Mouse (Mus musculus) adrenal gland, adult 8-10 months (tissue): ENCODE results near the gene Tuft1. TPM values are rescaled to one million over a fixed set of nuclear protein-coding genes. Genes with fewer than 3 reads are reported as not detected.
"Not testable (repeated sequence)": the region's sequence is repeated elsewhere in the genome, so short reads cannot be mapped to it uniquely, and the experiment has no call there.

Experiments
- DNase-seq: peaks from one replicate; pipeline ENCODE4 v3.0.0; 2022
- total RNA-seq, 4 experiments: library from RNA; stranded (reverse); gene quantifications; 2 replicates each; pipeline ENCODE4 v1.2.4; 2022

The Tuft1 gene
- total RNA-seq = 10 to 100 TPM; 14.5 to 18.2 (median 16.9) TPM

DNA sequence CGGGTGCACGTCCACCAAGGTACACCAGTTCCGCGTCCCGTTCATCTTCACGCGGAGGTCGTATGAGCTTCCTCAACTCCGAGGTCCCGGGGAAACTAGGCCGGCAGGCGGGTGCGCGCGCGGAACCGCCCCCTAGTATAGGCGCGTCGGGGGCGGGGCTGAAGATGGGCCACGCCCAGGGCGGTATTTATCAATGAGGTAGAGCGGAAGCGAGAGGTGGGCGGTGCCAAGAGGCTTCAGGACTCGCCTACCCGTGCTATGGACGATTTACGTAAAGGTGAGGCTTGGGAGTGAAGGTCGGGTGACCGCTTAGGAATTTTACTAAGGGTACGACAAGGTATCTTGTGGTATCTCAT, at the start of gene Tuft1:
TSS of gene Tuft1 (minus strand) at position 133 of the 356 bp plus-strand sequence.
- DNase-seq = peak; percentile 78

DNA sequence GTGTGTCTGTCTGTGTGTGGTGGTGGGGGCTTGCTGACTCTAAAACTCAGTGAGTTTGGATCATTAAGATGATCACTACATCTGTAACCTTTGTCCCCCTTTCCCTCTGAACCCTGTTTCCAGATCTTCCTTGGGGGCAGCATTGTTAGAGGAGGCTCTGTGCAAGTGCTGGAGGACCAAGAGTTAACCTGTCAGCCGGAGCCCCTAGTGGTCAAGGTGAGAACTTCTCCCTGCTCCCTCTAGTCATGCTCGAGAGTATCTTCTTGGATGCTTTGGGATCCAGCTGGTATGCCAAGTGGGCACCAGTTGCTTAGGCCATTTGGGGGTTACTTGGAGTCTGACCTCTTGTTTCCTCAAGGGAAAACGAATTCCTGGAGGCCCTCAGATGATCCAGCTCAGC, 44.7 kb upstream of the Tuft1 start:
- not testable (repeated sequence) for DNase-seq

DNA sequence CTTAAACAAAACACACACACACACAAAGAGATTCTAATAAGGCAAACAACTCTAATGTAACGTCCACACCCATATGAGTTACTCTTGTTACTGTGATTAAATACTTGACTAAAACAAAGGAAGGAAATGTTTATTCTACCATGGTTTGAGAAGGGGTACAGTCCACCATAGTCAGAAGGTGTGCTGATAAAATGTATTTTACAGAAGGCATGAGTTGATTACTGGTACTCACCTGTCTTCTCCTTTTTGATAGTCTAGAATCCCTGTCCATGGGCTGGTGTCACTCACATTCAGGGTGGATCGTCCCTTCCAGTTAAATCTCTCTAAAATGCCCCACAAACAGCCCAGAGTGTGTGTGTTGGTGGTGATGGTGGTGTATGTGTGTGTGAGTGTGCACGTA, 44.2 kb upstream of the Tuft1 start:
- DNase-seq = no peak

DNA sequence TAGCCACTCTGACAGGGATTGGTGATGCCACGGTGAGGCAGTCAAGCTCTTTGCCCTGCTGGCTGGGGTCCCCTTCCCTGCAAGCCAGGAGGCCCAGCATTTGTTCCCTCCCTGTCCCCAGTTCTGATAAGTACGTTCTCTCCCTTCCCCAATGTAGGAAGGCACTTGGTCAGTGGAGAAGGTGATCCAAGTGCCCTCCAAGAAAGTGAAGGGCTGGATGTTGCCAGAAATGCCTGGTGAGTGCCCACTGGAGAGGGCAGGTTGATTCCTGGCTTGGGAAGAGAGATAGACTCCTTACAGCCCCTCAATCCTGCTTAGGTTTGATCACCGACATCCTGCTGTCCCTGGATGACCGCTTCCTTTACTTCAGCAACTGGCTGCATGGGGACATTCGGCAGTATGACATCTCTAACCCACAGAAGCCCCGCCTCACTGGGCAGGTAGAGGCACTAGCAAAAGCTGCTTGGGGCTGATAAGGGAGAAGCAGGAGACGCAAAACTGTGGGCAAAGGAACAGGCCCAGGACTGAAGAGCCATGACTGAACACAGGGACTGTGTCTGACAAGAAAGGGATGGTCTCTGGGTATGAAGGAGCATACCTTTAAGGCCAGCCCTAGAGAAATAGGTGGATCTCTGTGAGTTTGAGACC, 43.6 kb upstream of the Tuft1 start:
- DNase-seq = not testable (repeated sequence)

DNA sequence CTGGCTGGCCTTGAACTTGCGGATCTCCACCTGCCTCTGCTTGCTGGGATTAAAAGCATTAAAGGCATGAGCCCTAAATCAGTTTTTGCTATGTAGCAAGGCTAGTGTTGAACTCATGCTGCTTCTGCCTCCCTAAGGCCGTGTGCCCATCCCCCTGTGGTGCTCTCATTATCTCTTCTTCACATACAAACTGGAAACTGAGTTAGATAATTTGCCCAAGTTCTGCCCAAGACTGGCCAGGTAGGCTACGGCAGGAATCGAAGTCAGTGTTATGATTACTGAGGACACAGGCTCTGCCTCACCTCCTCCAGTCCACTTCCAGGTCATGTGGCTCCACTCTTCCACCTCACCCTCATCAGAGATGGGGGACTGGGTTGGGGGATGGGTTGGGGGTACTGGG, 37.6 kb upstream of the Tuft1 start:
- DNase-seq = not testable (repeated sequence)

DNA sequence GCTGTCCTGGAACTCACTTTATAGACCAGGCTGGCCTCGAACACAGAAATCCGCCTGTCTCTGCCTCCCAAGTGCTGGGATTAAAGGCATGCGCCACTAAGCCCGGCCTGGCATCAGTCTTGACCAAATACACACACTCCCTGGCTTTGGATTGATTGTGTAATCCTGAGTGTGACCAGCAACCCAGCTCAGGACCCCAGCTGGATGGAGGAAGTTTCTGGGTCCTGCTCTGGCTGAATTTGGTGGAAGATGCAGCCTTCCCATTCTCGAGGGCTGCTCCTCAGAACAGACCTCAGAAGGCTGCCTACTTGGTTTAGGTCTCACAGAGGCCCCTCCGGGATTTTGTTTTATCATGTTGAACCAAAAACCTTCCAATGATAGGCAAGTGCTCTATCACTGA, 36.9 kb upstream of the Tuft1 start:
- not testable (repeated sequence) for DNase-seq

DNA sequence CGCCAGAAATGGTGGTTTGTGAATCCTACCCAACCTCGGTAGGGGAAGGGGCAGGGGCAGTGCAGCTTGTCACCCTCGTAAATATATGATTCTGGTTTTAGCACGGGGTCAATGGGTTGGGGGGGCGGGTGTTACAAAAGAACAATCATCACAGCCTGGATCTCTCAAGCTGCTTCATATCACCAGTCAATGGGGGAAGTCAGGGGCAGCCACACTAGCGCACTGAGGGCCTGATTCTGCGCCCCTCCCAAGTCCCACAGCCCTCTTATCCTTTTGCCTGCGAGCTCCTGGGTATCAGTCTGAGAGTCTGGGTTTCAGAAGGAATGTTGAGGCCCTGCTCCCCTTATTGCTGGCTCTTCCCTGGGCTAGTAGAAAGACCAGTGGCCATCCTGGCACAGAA, 35.2 kb upstream of the Tuft1 start:
- not testable (repeated sequence) for DNase-seq

DNA sequence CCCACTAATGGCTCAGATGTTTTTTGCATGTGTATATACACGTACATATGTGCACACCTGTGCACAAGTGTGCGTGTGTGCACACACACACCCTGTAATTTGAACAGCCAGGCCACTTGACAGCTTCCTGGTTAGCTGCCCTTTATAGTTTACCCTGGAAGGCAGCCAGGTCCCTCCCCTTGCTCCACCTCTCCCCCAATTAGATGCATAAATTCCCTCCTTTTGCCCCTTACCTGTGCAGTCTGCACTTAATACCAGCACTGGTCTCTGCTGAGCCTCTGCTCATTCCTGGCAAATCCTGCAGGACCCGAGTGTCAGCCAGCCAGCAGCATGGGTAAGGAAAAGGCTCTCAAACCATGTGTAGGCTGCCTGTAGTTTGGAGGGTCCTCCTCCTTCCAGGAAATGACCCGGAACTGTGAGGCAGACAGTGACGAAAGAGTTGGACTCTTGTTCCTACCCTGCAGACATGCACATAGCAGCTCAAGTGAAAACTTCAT, 34.7 kb upstream of the Tuft1 start, which contains the start of gene Selenbp2:
TSS of gene Selenbp2 (plus strand) at position 228 of the 497 bp plus-strand sequence.
- no peak for DNase-seq

DNA sequence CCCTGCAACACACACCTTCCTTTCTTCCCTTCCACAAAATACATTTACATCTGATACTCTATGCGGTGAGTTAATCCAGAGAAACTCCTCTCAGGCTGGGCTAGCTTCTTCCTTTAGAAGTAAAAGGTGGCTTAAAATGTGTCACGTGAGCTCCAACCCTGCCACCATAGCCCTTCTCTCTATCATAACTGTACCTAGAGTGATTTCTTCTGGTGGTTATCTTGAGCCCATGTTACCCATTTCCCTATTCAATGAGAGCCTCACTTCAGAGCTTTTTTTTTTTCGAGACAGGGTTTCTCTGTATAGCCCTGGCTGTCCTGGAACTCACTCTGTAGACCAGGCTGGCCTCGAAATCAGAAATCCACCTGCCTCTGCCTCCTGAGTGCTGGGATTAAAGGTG, 33.0 kb upstream of the Tuft1 start:
- not testable (repeated sequence) for DNase-seq

DNA sequence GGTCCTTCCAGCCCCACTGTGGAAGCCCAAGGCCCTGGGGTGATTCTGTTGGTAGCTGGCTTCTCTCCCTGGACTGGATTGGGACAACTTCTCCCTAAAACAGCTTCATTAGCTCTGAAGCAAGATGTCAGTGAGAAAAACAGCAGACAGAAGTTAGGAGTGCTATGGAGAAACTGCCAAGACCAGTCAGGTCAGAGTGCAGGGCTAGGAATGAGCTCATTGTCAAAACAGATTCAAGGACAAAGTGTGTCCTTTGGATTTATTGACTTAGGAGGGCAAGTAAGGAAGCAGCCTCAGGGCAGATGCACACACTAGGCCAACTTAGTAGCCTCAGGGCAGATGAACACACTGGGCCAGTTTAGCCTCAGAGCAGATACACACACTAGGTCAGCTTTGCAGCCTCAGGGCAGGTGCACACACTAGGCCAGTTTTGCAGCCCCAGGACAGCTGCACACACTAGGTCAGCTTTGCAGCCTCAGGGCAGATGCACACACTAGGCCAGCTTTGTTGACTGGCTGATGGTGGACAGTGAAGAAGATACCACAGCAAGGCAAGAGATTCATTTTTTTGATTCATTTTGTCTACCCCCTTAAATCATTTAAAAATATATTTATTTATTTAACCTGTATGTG, 32.1 kb upstream of the Tuft1 start:
- peak; percentile 15 for DNase-seq

DNA sequence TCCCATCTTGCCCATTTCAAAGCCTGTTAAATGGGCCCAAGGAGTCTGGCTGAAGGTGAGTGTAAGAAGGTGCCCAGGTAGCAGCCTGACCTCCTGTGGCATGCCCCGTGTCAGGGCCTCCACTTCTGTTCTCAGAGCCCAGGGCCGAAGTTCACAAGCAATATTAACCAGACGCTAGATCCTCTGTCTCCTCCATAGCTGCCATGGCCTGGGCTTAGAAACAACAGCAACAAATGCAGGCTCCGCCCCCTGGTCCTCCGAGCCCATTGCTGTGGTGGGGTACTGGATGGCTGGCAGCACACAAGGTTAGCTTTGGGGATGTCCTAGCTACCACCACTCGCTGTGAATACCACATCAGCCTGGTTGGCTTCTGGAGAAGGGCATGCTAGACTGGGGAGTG, 31.5 kb upstream of the Tuft1 start:
- not testable (repeated sequence) for DNase-seq

DNA sequence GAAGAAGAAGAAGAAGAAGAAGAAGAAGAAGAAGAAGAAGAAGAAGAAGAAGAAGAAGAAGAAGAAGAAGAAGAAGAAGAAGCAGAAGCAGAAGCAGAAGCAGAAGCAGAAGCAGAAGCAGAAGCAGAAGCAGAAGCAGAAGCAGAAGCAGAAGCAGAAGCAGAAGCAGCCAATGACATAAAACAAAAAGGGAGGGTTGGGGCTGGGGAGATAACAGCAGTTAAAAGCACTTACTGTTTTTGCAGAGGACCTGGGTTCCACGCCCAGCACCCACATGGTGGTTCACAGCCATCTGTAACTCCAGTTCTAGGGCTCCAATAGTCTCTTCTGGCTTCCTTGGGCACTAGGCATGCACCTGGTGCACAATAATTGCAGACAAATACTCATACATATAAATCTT, 30.5 kb upstream of the Tuft1 start:
- not testable (repeated sequence) for DNase-seq

DNA sequence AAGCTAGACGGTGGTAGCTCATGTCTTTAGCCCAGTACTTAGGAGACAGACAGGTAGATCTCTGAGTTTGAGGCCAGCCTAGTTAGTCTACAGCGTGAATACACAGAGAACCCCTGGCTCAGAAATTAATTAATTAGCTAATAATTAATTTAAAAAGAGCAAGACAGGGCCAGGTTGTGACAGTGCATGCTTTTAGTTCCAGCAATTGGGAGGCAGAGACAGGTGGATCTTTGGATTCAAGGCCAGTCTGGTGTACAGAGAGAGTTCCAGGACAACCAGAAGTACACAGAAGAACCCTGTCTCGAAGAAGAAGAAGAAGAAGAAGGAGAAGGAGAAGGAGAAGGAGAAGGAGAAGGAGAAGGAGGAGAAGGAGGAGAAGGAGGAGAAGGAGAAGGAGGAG, 30.0 kb upstream of the Tuft1 start:
- not testable (repeated sequence) for DNase-seq

DNA sequence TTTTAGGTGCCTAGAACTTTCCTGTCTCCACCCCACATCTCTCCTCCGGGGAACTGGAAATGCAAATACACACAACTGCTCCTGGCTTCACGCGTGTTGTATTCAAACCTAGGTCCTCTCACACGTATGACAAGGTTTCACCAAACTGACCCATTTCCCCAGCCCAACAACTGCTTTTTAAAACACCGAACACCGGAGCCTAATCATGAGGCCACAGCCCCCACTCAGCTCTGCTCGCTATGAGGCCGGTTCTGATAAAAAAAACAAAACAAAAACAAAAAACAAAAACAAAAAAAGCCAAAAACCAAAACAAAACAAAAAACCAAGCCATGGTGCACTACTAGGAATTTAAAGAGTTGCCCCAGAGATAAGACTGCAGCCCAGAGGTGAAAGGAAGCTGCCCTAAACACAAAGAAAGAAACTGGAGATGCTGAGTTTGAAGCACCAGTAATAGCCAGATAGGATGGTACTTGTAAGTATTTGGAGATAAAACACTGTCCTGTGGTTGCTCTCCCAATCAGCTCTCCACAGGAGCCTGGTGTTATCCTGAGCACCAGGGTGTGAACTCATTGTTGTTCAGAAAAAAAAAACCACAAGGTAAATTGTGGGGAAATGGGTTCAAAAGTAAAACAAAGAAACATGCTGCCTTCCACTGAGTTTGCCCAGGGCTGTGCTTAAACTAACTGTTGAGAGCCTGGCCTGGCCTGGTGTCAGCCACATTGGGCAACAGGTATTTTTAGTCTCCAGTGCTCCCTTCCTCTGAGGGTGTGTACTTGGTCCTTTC, 27.5 kb upstream of the Tuft1 start:
- not testable (repeated sequence) for DNase-seq

DNA sequence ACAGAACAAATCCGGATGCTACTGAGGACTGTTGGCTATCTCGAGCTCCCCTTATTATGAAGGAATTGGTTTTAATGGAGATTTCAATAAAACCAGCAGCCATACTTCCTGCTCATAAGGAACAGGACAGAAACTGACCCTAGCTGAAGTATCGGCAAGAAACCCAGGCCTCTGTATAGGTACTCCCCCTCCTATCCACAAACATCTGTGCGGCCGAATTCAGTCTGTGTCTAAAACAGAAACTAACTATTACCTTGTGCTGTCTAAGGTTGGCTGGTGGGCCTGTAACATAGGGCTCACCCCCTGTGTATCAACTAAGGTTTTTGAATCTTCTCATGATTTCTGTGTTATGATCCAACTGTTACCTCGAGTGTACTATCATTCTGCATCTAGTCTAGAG, 25.0 kb upstream of the Tuft1 start:
- DNase-seq = no peak

DNA sequence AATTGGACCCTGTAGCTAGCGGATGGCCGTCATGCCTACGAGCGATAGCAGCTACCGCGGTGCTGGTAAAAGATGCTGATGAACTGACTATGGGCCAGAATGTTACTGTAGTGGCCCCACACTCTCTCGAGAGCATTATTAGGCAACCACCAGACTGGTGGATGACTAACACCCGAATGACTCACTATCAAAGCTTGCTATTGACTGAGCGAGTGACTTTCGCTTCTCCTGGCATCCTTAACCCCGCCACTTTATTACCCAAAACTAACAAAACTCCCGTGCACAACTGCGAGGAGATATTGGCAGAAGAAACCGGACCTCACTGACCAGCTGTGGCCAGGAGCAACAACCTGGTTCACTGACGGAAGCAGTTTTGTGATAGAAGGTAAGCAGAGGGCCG, 22.1 kb upstream of the Tuft1 start:
- peak; percentile 26 for DNase-seq

DNA sequence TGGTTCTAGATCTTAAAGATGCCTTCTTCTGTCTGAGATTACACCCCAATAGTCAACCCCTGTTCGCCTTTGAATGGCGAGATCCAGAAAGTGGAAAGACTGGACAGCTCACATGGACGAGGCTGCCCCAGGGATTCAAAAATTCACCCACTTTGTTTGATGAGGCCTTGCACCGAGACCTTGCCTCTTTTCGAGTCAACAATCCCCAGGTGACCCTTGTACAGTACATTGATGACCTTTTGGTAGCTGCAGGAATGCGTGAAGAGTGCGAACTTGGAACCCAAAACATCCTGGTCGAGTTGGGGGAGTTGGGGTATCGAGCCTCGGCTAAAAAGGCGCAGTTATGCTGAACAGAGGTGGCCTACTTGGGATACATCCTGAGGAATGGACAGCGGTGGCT, 21.4 kb upstream of the Tuft1 start:
- DNase-seq = not testable (repeated sequence)

DNA sequence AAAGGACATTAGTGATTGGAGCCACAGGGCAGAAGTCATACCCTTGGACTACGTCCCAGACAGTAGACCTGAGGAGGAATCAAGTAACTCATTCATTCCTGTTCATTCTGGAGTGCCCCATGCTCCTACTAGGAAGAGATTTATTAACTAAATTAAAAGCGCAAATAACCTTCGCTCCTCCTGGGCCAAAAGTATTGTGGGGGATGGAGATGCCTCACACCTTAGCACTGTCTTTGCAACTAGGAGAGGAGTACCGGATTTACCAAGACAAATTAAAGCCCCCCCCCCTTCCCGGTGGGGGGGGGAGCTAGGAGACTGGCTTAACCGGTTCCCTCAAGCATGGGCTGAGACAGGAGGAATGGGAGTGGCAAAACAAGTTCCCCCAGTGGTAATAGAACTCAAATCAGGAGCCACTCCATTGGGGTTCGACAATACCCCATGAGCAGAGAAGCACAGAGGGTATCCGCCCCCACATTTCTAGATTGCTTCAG, 20.7 kb upstream of the Tuft1 start:
- no peak for DNase-seq

DNA sequence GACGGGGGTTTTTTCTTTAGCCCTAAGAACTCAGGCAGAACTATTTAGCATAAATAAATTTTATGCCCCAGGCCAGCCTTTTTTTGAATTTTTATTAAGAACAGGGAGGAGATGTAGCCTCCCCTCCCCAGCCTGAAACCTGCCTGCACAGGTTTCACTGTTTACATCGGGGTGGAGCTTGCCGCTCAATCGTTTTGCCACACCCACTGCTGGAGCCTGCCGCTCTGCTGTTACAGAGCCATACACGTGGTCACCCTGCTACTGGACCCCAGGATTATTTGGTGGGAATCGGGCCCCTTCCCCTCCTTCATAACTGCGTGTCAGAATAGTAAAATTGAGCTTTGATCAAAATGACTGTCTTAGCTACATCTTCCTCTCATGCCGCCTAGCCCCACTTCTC, 16.4 kb upstream of the Tuft1 start:
- DNase-seq = not testable (repeated sequence)

DNA sequence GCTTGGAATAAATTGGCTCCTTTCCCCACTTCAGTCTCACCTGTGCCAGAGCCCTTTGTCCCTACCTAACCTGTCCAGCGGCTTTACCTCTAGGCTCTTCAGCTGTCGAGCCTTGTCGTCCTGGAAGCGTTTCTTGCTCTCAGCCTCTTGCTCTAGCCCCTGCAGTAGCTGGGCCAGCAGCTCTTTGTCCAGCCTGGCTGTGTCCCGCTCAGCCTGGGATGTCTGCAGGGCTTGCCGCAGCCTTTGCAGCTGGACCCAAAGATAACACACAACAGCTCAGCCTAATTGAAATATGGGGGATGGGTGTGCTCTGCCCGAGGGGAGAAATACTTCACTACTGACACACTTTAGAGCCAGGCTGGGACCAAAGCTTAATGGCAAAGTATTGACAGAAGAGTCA, 7.2 kb upstream of the Tuft1 start:
- not testable (repeated sequence) for DNase-seq

DNA sequence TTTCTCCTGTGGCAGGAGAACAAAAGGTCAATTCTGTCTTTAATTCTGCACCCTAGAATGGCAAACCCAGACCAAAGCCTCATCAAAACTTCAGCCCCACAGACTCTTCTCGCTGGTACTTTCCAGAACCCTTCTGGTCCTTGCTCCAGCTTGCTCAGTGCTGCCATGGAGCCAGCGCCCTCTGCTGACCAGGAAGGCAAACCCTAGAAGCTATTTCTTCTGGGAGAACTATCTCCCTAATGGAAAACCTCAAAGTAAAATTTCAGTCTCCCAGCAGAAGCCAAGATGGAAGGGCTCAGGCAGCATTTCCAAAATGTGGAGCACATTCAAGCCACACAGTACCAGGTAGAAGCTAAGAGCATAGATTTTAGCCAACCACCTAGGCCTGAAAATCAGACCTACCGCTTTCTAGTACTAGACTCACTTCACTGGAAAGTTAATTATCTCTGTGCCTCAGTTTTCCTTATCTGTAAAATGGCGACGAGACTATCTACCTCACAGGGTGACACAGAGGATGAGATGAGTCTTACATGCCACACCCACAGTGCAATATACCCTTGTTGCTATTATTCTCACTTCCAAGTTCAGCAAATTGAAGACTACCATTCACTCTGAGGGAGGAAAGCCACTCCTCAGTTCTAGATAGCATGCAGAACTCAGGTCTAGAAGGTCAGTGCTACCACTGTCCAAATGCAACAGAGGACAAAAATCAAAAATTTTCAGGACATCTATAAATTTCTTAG, 6.6 kb upstream of the Tuft1 start:
- DNase-seq = not testable (repeated sequence)

DNA sequence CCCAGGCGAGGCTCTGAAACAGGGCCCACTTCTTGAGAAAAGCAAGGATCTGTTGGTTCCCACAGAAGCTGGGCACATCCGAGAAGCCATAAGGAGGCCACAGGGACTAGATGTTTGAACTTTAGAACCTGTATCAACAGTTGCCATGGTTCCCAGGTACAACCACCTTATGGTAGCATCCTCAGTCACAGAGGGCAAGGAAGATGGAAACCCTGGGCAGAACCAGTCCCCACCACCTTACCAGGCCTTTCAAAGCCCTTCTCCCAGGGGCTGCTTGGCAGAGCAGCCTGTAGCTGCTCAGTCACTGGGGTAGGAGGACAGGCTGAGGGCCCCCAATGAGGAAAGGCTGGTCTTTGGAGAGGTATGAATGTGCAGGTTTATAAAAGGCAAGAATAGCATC, 2.2 kb upstream of the Tuft1 start:
- not testable (repeated sequence) for DNase-seq
